Mouse (Mus musculus) heart, postnatal 10 days (tissue): ENCODE results near the gene Gm20388. TPM values are rescaled to one million over a fixed set of nuclear protein-coding genes. Genes with fewer than 3 reads are reported as not detected.

Experiments
- DNase-seq, 2 experiments: peaks; one replicate each; pipeline ENCODE4 v3.0.0; 2021
- intact Hi-C: fragments of 180-260 bp; cut with DNase I; formaldehyde crosslinking; loops from one replicate; pipeline ENCODE4 v1.15.1; 2025
- total RNA-seq, 2 experiments: library from RNA; stranded (reverse); gene quantifications; 2 replicates each; pipeline ENCODE4 v1.2.3; 2021

Gm20388 gene
- total RNA-seq, 2 experiments from 2014 or later: 2.0 to 2.2 TPM

GRCm38 (mm10) chr8:121200069-121200468 lies 1289.4 kb downstream of the Gm20388 start:
- DNase-seq: no peak
- intact Hi-C loops: no loop called here

- peak; percentile 47 to 48 for DNase-seq
- intact Hi-C loops: no loop called here
These were observed 1290.3 kb downstream of the Gm20388 start for GRCm38 (mm10) chr8:121200979-121201378.

DNA sequence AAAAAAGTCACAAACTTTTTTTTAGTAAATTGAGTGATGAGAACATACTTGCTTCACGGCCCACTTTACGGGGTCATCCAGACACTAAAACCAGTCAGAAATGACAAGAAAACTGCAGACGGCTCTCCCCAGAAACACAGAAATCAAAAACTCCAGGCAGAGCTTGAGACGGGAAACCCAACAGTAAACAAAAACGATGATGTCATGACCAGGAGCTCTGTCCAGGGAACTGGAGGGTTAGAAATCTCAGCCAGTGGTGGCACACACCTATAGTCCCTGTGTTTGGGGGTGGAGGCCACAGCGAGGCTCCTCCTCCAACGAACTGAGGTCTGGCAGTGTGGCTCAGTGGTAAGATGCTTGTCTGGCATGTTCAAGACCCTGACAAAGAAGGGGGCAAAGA lies 1291.0 kb downstream of the Gm20388 start:
- intact Hi-C loops: no loop called here
- no peak for DNase-seq

DNA sequence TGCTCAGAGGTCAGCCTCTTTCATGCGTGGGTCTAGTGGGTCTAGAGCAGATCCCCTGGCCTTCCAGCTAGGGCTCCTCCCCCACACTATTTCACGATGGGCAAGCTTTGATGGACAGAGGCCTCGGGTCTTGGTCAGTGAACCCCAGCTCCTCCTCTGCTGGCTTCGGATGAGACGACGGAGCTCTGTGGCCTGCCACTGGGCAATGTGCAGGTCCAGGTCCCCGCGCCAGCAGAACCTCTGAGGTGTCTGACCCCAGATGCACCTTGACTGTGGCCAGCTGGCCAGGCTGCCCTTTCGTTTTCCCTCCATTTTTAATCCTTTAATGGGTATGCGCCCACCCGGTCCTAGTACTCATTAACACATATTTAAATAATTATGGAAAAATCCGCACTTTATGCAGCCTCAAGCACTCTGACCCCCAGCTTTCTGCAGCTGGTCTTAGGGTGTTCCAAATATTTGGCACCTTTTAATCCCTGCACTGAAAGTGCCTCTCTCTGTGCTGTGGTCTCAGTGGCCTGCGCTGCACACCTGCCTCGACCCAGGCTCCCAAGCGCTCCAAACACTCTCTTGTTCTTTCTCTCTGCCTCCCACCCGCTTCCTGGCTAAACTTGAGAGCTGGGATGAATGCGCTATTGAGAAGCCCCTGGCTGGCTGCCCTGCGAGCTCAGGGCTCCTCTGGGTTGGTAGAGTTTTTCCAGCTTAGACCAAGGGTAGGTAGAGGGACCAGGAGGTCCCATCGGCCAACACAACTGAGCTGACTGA lies 1293.2 kb downstream of the Gm20388 start:
- DNase-seq: no peak
- intact Hi-C loops: no loop called here

GRCm38 (mm10) chr8:121207171-121207570 lies 1296.5 kb downstream of the Gm20388 start:
- no peak for DNase-seq
- intact Hi-C loops: no loop called here

DNA sequence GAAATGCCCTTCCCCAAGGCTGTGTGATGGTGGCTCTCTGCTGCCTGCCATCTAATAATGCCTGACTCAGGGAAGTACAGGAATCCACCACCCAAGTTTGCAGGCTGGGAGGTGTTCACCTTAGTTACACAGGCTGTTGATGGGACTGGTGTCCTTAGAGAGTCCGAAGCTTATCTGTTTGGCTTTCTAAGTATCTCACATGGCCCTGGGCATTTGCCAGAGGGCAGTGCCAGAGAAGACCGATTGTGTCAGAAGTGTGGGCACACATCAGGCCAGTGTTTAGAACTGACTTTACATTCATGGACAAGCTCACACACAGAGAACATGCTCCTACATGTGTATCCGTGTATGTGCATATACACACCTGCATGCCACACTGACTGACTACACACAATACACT lies 1300.0 kb downstream of the Gm20388 start:
- intact Hi-C loops: loop anchor here (5.0 kb wide), 1 partner anchor 83 kb away; the partner anchor contains the start of gene Foxl1
- DNase-seq: peak; percentile 54 to 59

DNA sequence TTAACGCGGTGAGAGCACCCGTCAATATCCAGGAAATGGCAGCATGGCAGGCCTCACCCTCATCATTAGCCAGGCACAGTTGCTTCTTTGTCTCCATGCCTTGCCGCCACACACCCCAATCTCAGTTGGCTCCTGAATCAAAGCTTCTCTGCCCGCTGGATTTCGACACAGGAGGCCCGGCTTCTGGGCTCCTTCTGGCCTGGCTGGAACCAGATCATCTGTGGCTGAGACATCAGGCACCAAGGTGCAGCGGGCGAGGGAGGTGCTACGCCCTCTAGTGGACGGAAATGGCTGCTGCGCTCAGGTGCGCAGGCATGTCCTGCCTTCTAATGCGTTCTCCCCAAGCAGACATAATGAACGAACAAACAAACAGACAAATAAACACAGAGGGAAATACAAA lies 1302.6 kb downstream of the Gm20388 start:
- no peak for DNase-seq
- intact Hi-C loops: loop anchor here (5.0 kb wide), 1 partner anchor 86 kb away; the partner anchor contains the start of gene Foxl1

- no peak for DNase-seq
- intact Hi-C loops: loop anchor here (5.0 kb wide), 1 partner anchor 86 kb away; the partner anchor contains the start of gene Foxl1
These were observed 1303.0 kb downstream of the Gm20388 start for GRCm38 (mm10) chr8:121213651-121214050.

DNA sequence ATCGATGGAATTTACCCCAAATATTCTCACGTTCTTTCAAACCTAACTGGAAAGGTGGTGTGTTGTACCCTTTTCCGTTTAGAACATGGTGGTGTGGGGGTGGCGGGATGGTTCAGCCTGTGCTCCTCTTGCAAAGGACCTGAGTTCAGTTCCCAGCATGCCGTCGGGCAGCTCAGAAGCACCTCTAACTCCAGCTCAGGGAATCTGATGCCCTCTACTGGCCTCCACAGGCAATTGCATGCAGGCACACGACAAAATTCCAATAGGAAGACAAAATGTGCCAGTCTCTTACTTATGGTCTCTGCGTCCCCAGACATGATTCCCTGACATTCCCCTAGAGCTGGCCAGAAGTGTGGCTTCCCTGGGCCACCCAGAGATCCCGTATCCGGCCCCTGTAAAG lies 1304.3 kb downstream of the Gm20388 start:
- intact Hi-C loops: loop anchor here (5.0 kb wide), 1 partner anchor 88 kb away; the partner anchor contains the start of gene Foxl1
- no peak for DNase-seq

DNA sequence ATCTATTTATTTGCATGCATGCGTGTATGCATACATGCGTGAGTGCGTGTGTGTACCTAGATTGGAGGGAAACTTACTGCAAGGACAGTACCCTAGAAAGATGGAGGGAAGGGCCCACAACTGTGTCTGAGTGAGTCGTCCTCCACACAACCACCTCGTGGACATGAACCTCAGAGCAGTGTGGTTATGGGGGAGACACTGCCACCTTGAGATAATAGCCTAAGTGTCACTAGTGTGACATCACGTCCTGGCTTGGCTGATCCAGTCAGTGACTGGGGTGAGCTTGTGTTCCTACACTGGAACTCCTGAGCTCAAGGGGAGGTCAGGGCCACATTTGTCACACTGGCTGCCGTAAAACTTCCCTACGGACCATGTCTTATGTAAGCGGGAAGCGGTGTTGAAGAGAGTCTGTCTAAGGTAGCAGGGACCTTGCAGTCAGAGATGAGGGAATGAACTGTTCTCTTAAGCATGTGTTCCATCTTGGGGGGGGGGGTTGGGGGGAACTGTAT lies 1305.9 kb downstream of the Gm20388 start:
- intact Hi-C loops: no loop called here
- no peak for DNase-seq

GRCm38 (mm10) chr8:121218486-121218885 lies 1307.8 kb downstream of the Gm20388 start:
- intact Hi-C loops: no loop called here
- DNase-seq: no peak

DNA sequence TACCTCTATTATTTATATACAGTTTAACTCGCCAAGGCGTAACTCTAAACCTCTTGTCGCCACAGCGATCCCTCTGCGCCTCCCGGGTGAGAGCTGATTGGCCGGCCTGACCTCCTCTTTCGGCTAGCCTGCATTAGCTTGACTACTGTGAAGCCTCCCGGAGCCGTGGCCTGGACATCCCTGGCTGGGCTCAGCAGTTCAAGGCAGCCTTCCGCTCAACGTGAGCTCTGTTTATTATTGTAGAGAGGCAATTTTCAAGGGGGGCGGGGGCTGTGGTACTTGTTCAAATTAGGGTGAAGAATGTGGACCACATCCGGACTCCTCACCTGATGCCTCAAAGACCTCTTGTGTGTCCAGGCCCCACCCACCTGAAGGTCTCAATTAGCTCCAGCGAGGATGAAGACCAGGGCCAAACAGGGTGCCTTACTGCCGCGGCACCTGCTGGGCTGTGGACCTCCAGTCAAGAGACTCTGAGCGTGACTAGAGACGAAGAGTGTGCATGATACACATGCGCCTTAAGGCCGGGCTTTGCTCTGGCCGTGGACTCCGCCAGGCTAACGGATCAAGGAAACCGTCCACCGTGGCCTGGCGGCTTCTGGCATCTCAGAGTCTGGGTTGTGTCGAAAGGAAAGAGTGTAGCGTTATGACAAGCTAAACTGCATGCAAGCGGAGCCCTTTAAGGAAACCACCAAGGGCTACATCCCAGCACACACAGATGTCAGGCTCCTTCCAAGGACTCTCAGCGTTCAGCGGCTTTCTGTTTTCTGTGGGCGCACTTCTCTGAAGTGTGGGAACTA lies 1309.7 kb downstream of the Gm20388 start:
- DNase-seq: no peak
- intact Hi-C loops: loop anchor here (10.0 kb wide), 1 partner anchor 294 kb away; no protein-coding TSS in a partner anchor

- intact Hi-C loops: loop anchor here (10.0 kb wide), 1 partner anchor 290 kb away; no protein-coding TSS in a partner anchor
- no peak for DNase-seq
These were observed 1314.1 kb downstream of the Gm20388 start for GRCm38 (mm10) chr8:121224709-121225108.

- DNase-seq: no peak
- intact Hi-C loops: loop anchor here (2.0 to 10.0 kb wide), 2 partner anchors 115 to 287 kb away; no protein-coding TSS in a partner anchor
These were observed 1317.1 kb downstream of the Gm20388 start for GRCm38 (mm10) chr8:121227756-121228155.

DNA sequence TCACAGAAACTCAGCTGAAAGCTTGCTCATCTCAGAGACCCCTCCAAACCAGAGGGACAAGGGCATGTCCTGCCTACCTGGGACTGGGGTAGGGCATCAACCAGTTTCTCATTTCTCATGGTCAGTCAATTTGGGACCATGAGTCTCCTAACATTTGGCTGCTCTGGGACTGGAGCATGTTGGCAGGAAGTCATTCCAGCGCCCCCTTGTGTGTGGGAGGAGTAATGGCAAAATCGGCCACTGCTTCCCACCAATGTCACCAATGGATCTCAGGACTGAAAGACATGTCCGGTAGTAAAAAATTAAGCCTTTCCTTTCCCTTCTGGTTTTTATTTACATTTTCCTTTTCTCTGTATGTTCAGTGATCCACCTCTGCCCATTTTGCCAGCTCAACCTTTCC lies 1318.3 kb downstream of the Gm20388 start:
- intact Hi-C loops: loop anchor here (2.0 to 10.0 kb wide), 2 partner anchors 116 to 286 kb away; no protein-coding TSS in a partner anchor
- DNase-seq: peak; percentile 38 to 68

DNA sequence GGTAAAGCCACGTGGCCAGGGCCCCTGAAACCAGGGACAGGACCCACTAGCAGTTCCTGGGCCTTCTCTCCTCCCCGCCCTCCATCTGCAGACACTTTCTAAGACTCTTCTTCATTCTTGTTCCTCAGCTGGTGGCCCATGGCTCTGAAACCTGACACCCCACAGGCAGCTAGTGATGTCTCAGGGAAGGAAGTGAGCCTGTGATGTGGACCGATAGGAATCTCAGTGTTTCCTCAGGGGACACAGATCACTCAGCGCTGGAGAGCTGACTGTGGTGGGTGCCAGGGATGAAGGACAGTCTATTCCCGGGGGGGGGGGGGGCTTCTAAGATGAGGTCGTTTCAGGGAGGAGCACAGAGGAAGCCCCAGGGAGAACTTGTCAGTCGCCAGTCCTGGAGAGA lies 1318.9 kb downstream of the Gm20388 start:
- intact Hi-C loops: loop anchor here (2.0 to 10.0 kb wide), 2 partner anchors 117 to 285 kb away; no protein-coding TSS in a partner anchor
- DNase-seq: no peak

GRCm38 (mm10) chr8:121233196-121233595 lies 1322.6 kb downstream of the Gm20388 start:
- DNase-seq: no peak
- intact Hi-C loops: no loop called here

GRCm38 (mm10) chr8:121234915-121235314 lies 1324.3 kb downstream of the Gm20388 start:
- no peak for DNase-seq
- intact Hi-C loops: no loop called here

DNA sequence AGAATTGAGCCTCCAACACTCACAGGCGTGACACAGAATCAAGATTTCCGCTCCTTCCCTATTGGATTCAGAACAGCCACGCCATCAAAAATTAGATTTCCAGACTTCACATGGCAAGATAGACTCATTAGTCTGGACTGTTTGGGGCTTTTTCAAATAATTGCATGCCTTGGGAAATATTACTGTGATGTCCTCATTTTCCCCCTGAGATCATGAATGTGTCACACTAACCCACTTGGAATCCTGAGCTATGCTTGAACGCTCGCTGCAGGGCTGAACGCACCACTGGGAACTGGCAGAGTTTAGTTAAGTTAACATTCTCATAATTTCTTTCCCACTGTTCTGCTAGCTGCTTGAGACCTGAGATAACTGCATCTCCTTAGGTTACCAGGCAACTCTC lies 1329.0 kb downstream of the Gm20388 start:
- intact Hi-C loops: no loop called here
- DNase-seq: peak in 1 of 2 experiments; percentile 45

GRCm38 (mm10) chr8:121241761-121242552 lies 1331.3 kb downstream of the Gm20388 start:
- intact Hi-C loops: no loop called here
- peak; percentile 78 to 80 for DNase-seq
